Mouse (Mus musculus) ES-E14 (cell line): Measurements from ENCODE around the gene Bola3. TPM values are rescaled to one million over a fixed set of nuclear protein-coding genes. Genes with fewer than 3 reads are reported as not detected.

Source experiments
- DNase-seq: peaks from one replicate; pipeline ENCODE4 v3.0.0-alpha.2; 2013; ENCODE audit warnings: low read depth, low spot score
- H3K27ac ChIP-seq: 2 replicates; pipeline ENCODE4 v1.5.1; 2012; ENCODE audit warnings: low read depth, mild to moderate bottlenecking, low read length, moderate library complexity, mixed read lengths; ENCODE audit not compliant: poor library complexity, insufficient read depth, severe bottlenecking
- H3K36me3 ChIP-seq: 2 replicates; pipeline ENCODE4 v1.6.1; 2012; ENCODE audit warnings: mild to moderate bottlenecking, low read length, moderate library complexity, mixed read lengths; ENCODE audit not compliant: control insufficient read depth, poor library complexity, insufficient read depth, severe bottlenecking
- H3K4me1 ChIP-seq, 2 experiments: fragments of 150-350 bp in 1 of 2; sonication (generic) in 1 of 2; 2 replicates each; pipeline ENCODE4 v1.6.1; 2012; ENCODE audit warnings: low read length in 2 of 2, mild to moderate bottlenecking in 1 of 2, mixed read lengths in 1 of 2; ENCODE audit not compliant: control insufficient read depth in 2 of 2, insufficient read depth in 2 of 2, poor library complexity in 1 of 2
- H3K4me3 ChIP-seq, 2 experiments: fragments of 150-350 bp in 1 of 2; sonication (generic) in 1 of 2; 2 replicates each; pipeline ENCODE4 v1.5.1; 2012; ENCODE audit warnings: low read length in 2 of 2, low read depth in 1 of 2, mild to moderate bottlenecking in 1 of 2, mixed read lengths in 1 of 2; ENCODE audit not compliant: insufficient read depth in 1 of 2, poor library complexity in 1 of 2, severe bottlenecking in 1 of 2
- H3K9ac ChIP-seq: 2 replicates; pipeline ENCODE4 v1.6.1; 2012; ENCODE audit warnings: low read depth, mild to moderate bottlenecking, low read length, mixed read lengths; ENCODE audit not compliant: poor library complexity, insufficient read depth, severe bottlenecking
- H3K9me3 ChIP-seq: fragments of 150-350 bp; sonication (generic); 2 replicates; pipeline ENCODE4 v1.6.1; 2012; ENCODE audit warnings: low read depth, mild to moderate bottlenecking, low read length; ENCODE audit not compliant: control insufficient read depth, insufficient read depth
- CHD2 ChIP-seq: IDR thresholded peaks from 2 replicates; pipeline ENCODE4 v1.6.1; 2014; ENCODE audit warnings: mild to moderate bottlenecking, low read depth, low read length, inconsistent platforms
- HCFC1 ChIP-seq: IDR thresholded peaks from 2 replicates; pipeline ENCODE4 v1.6.1; 2012; ENCODE audit warnings: low read length, inconsistent platforms, borderline replicate concordance; ENCODE audit not compliant: insufficient read depth
- MAFK ChIP-seq: IDR thresholded peaks from 2 replicates; pipeline ENCODE4 v1.6.1; 2014; ENCODE audit warnings: mild to moderate bottlenecking, low read depth, low read length, inconsistent platforms; ENCODE audit not compliant: insufficient read depth
- ZC3H11A ChIP-seq: IDR thresholded peaks from 2 replicates; pipeline ENCODE4 v1.6.1; 2012; ENCODE audit warnings: low read depth, mild to moderate bottlenecking, inconsistent platforms, low read length, borderline replicate concordance
- ZNF384 ChIP-seq: IDR thresholded peaks from 2 replicates; pipeline ENCODE4 v1.6.1; 2012; ENCODE audit warnings: low read depth, low read length, inconsistent platforms
- in situ Hi-C, 2 experiments: fragments of 600-800 bp; cut with MboI; formaldehyde crosslinking; loops; one replicate each; pipeline ENCODE4 v1.15.1; 2025; ENCODE audit warnings: low sequenced_read_pairs in 2 of 2, inconsistent platforms in 1 of 2; ENCODE audit not compliant: unreplicated experiment in 2 of 2
- total RNA-seq: library from RNA; depleted of rRNA; stranded (reverse); fragments of 300-350 nt; gene quantifications from 2 replicates; pipeline ENCODE4 v1.2.3, GENCODE M21; 2012; rRNA removed

Gene Bola3
- total RNA-seq, 1 experiment, result 24.5 TPM

- H3K9me3 ChIP-seq, result no peaks in the 10 kb centered on the region
- in situ Hi-C loops, result no loop called here
- no peaks in the 10 kb centered on the region for H3K4me1 ChIP-seq
- no peak overlapping the region for H3K27ac ChIP-seq
- TF ChIP-seq ZC3H11A, result no peak
- TF ChIP-seq MAFK, result no peak
- no peak for TF ChIP-seq CHD2
- no peak for TF ChIP-seq HCFC1
- no peak for TF ChIP-seq ZNF384
- no peak overlapping the region for H3K9ac ChIP-seq
- H3K36me3 ChIP-seq, result no peaks in the 10 kb centered on the region; the same call in 1 of the 2 replicates
- no peak for DNase-seq
- no peak overlapping the region for H3K4me3 ChIP-seq
Observed at GRCm38 (mm10) chr6:83404571-83404970, 55.6 kb downstream of the Bola3 start.

- DNase-seq, result no peak
- Histone ChIP-seq H3K4me3 (no peak overlapping the region), H3K9me3 (no peaks in the 10 kb centered on the region), H3K4me1 (no peaks in the 10 kb centered on the region), H3K36me3 (no peaks in the 10 kb centered on the region; the same call in 1 of the 2 replicates), H3K27ac (no peak overlapping the region), H3K9ac (no peak overlapping the region)
- in situ Hi-C loops, result no loop called here
- no peak for TF ChIP-seq MAFK
- TF ChIP-seq HCFC1, result no peak
- no peak for TF ChIP-seq ZNF384
- TF ChIP-seq ZC3H11A, result no peak
- no peak for TF ChIP-seq CHD2
Observed at GRCm38 (mm10) chr6:83405511-83406064, 56.6 kb downstream of the Bola3 start.

- in situ Hi-C loops, result no loop called here
- no peaks in the 10 kb centered on the region; the same call in 1 of the 2 replicates for H3K36me3 ChIP-seq
- H3K27ac ChIP-seq, result no peak overlapping the region
- H3K9me3 ChIP-seq, result no peaks in the 10 kb centered on the region
- TF ChIP-seq CHD2 (no peak), HCFC1 (no peak), ZC3H11A (no peak), ZNF384 (no peak), MAFK (no peak)
- no peak for DNase-seq
- H3K4me3 ChIP-seq, result no peak overlapping the region
- H3K9ac ChIP-seq, result no peak overlapping the region
- H3K4me1 ChIP-seq, result no peaks in the 10 kb centered on the region
Observed at GRCm38 (mm10) chr6:83408510-83408909, 59.6 kb downstream of the Bola3 start.

Other genes with a start within 250 kb of the Bola3 start
- gene Ccdc142, start 247.5 kb upstream of the Bola3 start, total RNA-seq, result 4.6 and 4.7 TPM in 2 replicates
- 1.3 and 1.8 TPM in 2 replicates for gene Gm42688, start 247.5 kb upstream of the Bola3 start, total RNA-seq
- gene Mrpl53, start 240.1 kb upstream of the Bola3 start, total RNA-seq, result 50.5 and 53.9 TPM in 2 replicates
- 42.3 and 92.6 TPM in 2 replicates for gene Mogs, start 233.7 kb upstream of the Bola3 start, total RNA-seq
- 47.5 and 63.8 TPM in 2 replicates for gene Wbp1, start 227.6 kb upstream of the Bola3 start, total RNA-seq
- 19.2 and 21.2 TPM in 2 replicates for gene Ino80b, start 223.7 kb upstream of the Bola3 start, total RNA-seq
- gene Rtkn, start 213.7 kb upstream of the Bola3 start, total RNA-seq, result 20.0 and 32.4 TPM in 2 replicates
- 3.7 and 4.3 TPM in 2 replicates for gene Wdr54, start 192.8 kb upstream of the Bola3 start, total RNA-seq
- 0.31 and 0.53 TPM in 2 replicates for gene 1700003E16Rik, start 192.7 kb upstream of the Bola3 start, total RNA-seq
- gene Dctn1, start 183.2 kb upstream of the Bola3 start, total RNA-seq, result 40.6 and 41.7 TPM in 2 replicates
- gene Slc4a5, start 129.3 kb upstream of the Bola3 start, total RNA-seq, result 100 and 104 TPM in 2 replicates
- gene Mthfd2, start 23.2 kb upstream of the Bola3 start, total RNA-seq, result 73.0 and 80.4 TPM in 2 replicates
- gene Mob1a, start 23.1 kb upstream of the Bola3 start, total RNA-seq, result 32.9 and 53.4 TPM in 2 replicates
- 5.1 and 6.0 TPM in 2 replicates for gene Tet3, start 109.9 kb downstream of the Bola3 start, total RNA-seq
- gene Dguok, start 157.8 kb downstream of the Bola3 start, total RNA-seq, result 21.4 and 21.9 TPM in 2 replicates
- gene Actg2, start 187.1 kb downstream of the Bola3 start, total RNA-seq, result 1.6 and 6.6 TPM in 2 replicates
- gene Stambp, start 223.6 kb downstream of the Bola3 start, total RNA-seq, result 2.0 and 2.3 TPM in 2 replicates